Mouse (Mus musculus): ENCODE measurements around the gene Psmf1.

The Psmf1 gene

DNA sequence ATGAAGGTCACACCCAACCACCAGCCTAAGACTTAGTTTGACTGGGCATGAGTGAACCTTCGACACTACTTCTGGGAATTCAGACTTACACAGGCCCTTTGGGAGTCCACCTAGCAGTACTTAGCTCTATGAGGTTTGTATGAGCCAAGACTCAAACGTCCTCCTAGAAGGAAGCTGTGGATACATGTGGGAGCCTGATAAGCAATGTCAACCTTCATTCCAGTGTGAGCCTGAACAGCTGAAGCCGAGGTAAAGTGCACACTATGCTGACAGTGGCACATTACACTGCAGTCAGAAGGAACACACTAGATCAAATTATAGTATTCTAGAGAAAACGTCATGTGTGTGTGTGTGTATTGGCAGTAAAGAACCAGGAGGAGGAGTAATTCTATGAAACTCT is 5.5 kb downstream of the Psmf1 start:
- in situ Hi-C loops (cut with MseI, MboI) = no loop called here

DNA sequence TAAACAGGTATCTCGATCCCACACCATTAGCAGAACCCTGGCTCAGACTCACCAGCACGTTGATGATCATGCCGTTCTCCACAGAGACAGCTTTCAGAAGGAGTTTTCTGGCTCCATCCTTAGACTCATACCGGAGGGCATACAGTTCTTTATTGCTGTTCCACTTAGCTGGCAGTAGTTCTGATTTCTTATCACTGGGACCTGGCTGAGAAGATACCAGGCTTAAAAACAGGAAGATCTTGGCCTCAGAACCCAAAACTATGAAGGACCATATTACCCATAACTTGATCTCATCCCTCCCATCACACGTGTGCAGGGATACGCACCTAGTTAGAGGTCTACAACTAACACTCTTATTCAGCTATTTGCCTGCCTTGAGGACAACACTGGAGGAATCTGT is 8.6 kb downstream of the Psmf1 start:
- in situ Hi-C loops (cut with MseI, MboI) = no loop called here

DNA sequence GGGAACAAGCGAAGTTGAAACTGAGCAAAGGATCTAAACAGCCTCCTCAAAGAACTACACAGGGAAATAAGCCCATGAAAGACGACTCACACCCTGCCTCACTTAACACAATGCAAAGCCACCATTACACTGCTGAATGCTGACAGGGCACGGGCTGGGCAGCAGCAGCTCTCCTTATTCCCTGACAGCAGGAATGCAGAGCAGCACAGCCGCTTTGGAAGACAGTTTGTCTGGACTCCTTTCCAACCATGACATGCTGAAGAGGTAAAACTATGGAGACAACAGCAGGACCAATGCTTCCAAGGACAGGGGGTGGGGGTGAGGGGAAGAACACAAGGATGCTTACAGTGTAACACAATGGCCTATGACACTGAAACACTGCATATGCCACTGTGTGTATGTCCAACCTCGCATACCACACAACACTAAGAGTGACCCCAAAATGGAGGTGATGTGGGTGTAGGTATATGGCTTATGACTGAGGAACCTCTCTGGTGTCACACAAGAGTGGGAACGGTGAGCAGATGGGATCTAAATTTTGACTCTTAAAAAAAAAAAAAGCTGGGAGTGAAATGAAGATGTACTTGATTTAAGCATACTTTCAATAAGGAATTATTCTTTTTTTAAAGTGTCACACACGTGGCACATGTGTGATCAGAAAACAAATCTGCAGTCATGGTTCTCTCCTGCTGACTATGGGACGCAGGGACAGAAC is 10.7 kb downstream of the Psmf1 start:
- in situ Hi-C loops (cut with MseI, MboI) = no loop called here

- in situ Hi-C loops (cut with MseI, MboI) = no loop called here
These were observed 19.9 kb downstream of the Psmf1 start for GRCm38 (mm10) chr2:151724094-151724493.

GRCm38 (mm10) chr2:151716318-151717055 is 27.5 kb downstream of the Psmf1 start:
- in situ Hi-C loops (cut with MseI, MboI) = no loop called here

DNA sequence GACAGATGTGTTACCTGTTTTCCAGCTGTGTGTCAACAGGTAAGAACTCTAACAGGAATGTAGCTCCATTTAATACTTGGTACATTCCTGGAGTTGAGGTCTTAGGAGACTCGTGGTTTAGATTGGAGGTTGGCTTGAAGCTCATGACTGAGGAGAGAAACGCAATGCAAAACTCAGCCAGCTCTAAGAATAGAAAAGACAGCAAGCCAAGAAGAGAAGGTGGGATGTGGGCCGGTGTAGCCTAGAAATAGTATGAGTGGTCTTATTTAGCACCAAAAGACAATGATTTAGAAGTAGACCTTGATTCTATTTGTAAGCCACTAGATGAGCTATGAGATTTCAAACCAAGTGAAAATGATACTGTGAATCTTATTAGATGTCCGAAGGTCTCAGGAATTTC is 28.5 kb downstream of the Psmf1 start:
- in situ Hi-C loops (cut with MseI, MboI) = no loop called here

- in situ Hi-C loops (cut with MseI, MboI) = no loop called here
These were observed 31.3 kb downstream of the Psmf1 start for GRCm38 (mm10) chr2:151712647-151713046.

DNA sequence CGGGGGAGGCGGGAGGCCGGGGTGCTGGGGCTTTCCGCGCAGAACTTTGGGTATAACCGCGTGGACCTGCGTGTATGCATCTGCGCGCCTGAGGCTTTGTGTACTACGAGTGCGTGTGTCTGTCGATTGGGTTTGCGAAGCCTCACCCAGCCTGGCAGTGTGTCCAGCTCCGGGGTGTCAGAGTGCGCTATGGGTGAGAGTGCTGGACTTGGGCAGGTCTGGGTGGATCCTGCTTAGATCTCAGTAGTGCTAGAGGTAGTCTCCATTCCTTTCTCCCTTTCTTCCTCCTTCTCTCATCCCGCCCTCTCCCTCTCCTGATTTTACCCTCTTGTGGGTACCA is 41.2 kb downstream of the Psmf1 start:
- in situ Hi-C loops (cut with MseI, MboI) = no loop called here

DNA sequence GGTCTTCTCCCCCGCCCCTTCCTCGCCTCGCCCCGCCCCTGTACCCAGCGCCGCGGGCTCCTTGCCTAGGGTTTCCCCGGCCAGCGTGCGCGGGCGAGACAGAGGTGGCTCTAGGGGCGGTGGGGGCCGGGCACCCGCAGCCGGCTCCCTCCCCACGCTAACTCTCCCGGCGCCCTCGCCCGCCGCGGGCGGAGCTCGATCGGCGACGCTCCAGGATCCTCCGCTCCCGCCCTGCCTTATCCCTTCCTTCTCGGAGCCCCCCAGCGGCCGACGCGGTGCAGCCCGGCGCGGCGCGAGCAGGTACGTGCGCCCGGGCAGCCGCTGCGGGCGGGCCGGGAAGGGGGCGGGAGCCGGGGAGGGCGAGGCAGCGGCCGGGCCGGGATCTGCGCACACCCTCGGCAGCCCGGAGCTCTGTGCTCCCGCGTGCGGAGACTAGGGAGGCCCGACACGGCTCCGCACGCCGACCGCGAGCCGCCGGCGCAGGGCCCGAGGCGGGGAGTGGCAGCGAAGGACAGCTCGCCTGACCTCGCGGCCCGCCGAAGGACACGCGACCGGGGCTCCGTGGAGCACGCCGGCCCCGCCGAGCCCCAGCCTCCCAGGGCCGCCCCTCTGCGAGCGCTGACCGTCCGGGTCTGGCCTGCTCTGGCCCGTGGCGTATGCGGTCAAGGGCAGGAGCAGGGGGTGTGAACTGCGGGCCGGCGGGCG is 41.7 kb downstream of the Psmf1 start:
- in situ Hi-C loops (cut with MseI, MboI) = no loop called here

GRCm38 (mm10) chr2:151701231-151702145 is 42.5 kb downstream of the Psmf1 start, which contains the start of gene Tmem74b:
Gene Tmem74b (plus strand): TSS chr2:151702008.
- in situ Hi-C loops (cut with MseI, MboI) = no loop called here

- in situ Hi-C loops (cut with MseI, MboI) = no loop called here
These were observed 61.0 kb downstream of the Psmf1 start for GRCm38 (mm10) chr2:151682976-151683375.

DNA sequence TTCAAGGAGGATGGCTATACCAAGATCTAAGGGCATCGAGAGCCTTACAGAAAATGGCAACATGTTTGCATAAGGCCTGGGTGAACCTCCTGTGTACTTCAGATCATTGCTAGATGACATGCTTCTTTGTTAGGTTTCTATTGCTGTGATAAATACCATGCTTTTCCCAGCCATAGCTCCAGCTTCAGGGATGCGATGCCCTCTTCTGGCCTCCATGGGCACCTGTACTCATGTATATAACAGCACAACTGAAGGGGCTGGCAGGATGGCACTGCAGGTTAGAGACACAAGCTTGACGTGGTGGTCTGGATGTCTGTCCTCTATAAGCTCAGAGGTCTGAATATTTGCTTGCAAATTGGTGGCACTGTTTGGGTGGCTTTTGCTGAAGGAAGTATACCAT is 61.6 kb downstream of the Psmf1 start:
- in situ Hi-C loops (cut with MseI, MboI) = no loop called here

GRCm38 (mm10) chr2:151676234-151676633 is 67.8 kb downstream of the Psmf1 start:
- in situ Hi-C loops (cut with MseI, MboI) = no loop called here

DNA sequence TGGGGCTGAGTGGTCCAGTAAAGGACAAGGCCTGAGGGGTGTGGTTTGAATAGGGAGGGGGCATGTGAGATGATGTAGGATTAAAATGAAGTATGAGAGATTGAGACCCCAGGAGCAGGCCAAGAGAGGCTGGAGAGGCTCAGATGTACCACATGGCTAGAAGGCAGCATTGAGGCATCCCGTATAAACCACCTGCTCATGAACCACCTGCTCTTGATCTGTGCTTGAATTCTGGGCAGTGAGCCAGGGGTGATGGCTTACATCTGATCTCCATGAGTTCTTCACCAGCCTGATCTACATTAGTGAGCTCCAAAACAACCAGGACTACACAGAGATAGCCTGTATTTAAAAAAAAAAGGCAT is 73.0 kb downstream of the Psmf1 start:
- in situ Hi-C loops (cut with MseI, MboI) = no loop called here

DNA sequence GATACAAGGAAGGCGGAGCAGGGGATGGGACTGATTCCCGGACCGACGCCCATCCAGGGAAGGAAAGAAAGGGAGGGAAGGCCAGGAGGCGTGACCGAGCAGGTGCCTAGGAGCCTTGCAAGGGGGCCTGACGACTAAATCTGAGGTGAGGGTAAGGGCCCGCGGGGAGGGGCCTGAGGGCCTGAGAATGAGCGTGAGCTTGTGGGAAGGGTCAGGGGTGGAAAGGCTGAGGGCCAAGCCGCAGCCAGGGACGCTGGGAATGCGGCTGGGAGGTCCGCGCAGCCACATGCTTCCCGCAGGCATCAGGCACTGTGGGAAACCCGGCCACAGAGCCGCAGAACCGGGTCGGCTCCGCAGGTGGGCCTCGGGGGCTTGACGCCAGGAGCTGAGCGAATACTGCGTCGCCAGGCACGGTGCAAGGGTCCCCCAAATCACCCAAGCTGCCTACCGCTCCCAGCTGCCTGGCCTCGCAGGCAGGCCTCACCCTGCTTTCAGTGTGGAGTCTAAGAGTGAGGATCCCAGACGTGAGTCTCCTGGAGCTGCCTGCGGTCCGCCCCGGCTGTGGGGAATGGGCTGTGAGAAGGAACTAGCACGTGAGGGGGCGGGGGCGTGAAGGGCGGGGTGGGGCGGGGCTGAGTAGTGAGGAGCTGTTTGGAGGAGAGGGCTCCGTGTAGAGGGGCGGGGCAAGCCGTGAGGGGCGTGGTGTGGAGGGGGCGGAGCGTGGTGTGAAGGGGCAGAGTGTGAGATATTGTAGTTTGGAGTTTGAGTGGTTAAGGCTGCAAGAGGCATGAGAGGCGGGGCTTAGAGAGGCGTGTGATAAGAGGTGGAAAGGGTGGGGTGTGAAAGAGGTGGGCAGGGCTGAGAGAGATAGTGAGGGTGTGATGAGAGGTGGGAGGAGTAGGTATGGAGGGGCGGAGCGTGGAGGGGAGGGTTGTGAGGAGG is 73.7 kb downstream of the Psmf1 start:
- in situ Hi-C loops (cut with MseI, MboI) = no loop called here

- in situ Hi-C loops (cut with MseI, MboI) = no loop called here
These were observed 75.6 kb downstream of the Psmf1 start, which contains the start of gene Rad21l for GRCm38 (mm10) chr2:151668433-151668832. Gene Rad21l (minus strand): TSS chr2:151668533.
